Mouse (Mus musculus): ENCODE measurements around the gene Adamts10. TPM values are rescaled to one million over a fixed set of nuclear protein-coding genes. Genes with fewer than 3 reads are reported as not detected.

Adamts10 gene
- polyA plus RNA-seq, 1 experiment from 2014 or later: 32.7 TPM

GRCm38 (mm10) chr17:33524806-33525373, 886 bp downstream of the Adamts10 start:
- Histone ChIP-seq H3K9me3 (ENCODE audit: control insufficient read depth, low read length) (no peaks in the 10 kb centered on the region), H3K27ac (replicated peaks in 1 of 2; ENCODE audit: control insufficient read depth in 1 of 2, insufficient read depth in 1 of 2, low read depth in 2 of 2, low read length in 2 of 2) (peak overlapping the region; percentile 72 to 73; a peak in 3 of 4 replicates), H3K4me1 (ENCODE audit: control insufficient read depth in 2 of 2, insufficient read depth in 2 of 2, low read length in 2 of 2) (peaks cover 4 to 11% of the 10 kb centered on the region in 2 experiments; a peak in 2 of 4 replicates), H3K4me3 (ENCODE audit: control insufficient read depth in 1 of 2, insufficient read depth in 1 of 2, low read depth in 1 of 2, low read length in 2 of 2) (peak overlapping the region; percentile 58 to 68), H3K4me2 (ENCODE audit: low read length) (peak overlapping the region; percentile 75), H3K27me3 (ENCODE audit: control insufficient read depth, insufficient read depth, low read length) (no peaks in the 10 kb centered on the region), H3K36me3 (ENCODE audit: control insufficient read depth, insufficient read depth, low read length) (peaks cover 12% of the 10 kb centered on the region), H3K9ac (ENCODE audit: low read length) (peak overlapping the region; percentile 83)
- WGBS: 34% methylated on average over 2 of the region's 2 CpGs
- ATAC-seq (ENCODE audit: insufficient number of reproducible peaks, insufficient read depth, low FRiP score, low read depth): no peak

GRCm38 (mm10) chr17:33526506-33526905, 2.5 kb downstream of the Adamts10 start:
- H3K36me3 ChIP-seq (ENCODE audit: control insufficient read depth, insufficient read depth, low read length): peaks cover 28% of the 10 kb centered on the region
- ATAC-seq (ENCODE audit: insufficient number of reproducible peaks, insufficient read depth, low FRiP score, low read depth): no peak
- H3K9ac ChIP-seq (ENCODE audit: low read length): no peak overlapping the region
- no peak overlapping the region for H3K4me3 ChIP-seq (ENCODE audit: control insufficient read depth in 1 of 2, insufficient read depth in 1 of 2, low read depth in 1 of 2, low read length in 2 of 2)
- peak overlapping the region; percentile 23; the same call in 1 of the 2 replicates for H3K4me2 ChIP-seq (ENCODE audit: low read length)
- H3K27ac ChIP-seq (replicated peaks in 1 of 2; ENCODE audit: control insufficient read depth in 1 of 2, insufficient read depth in 1 of 2, low read depth in 2 of 2, low read length in 2 of 2): peak overlapping the region; percentile 46 to 73; a peak in 2 of 4 replicates
- peaks cover 4 to 11% of the 10 kb centered on the region in 2 experiments; a peak in 2 of 4 replicates for H3K4me1 ChIP-seq (ENCODE audit: control insufficient read depth in 2 of 2, insufficient read depth in 2 of 2, low read length in 2 of 2)
- H3K9me3 ChIP-seq (ENCODE audit: control insufficient read depth, low read length): no peaks in the 10 kb centered on the region
- WGBS: 55% methylated on average over 3 of the region's 3 CpGs
- no peaks in the 10 kb centered on the region for H3K27me3 ChIP-seq (ENCODE audit: control insufficient read depth, insufficient read depth, low read length)

GRCm38 (mm10) chr17:33539106-33539675, 15.2 kb downstream of the Adamts10 start:
- peaks cover 70% of the 10 kb centered on the region for H3K36me3 ChIP-seq (ENCODE audit: control insufficient read depth, insufficient read depth, low read length)
- H3K27me3 ChIP-seq (ENCODE audit: control insufficient read depth, insufficient read depth, low read length): no peaks in the 10 kb centered on the region
- no peak overlapping the region for H3K4me2 ChIP-seq (ENCODE audit: low read length)
- no peak overlapping the region for H3K4me3 ChIP-seq (ENCODE audit: control insufficient read depth in 1 of 2, insufficient read depth in 1 of 2, low read depth in 1 of 2, low read length in 2 of 2)
- no peaks in the 10 kb centered on the region for H3K4me1 ChIP-seq (ENCODE audit: control insufficient read depth in 2 of 2, insufficient read depth in 2 of 2, low read length in 2 of 2)
- H3K9ac ChIP-seq (ENCODE audit: low read length): no peak overlapping the region
- no peak overlapping the region for H3K27ac ChIP-seq (replicated peaks in 1 of 2; ENCODE audit: control insufficient read depth in 1 of 2, insufficient read depth in 1 of 2, low read depth in 2 of 2, low read length in 2 of 2)
- ATAC-seq (ENCODE audit: insufficient number of reproducible peaks, insufficient read depth, low FRiP score, low read depth): no peak
- no peaks in the 10 kb centered on the region for H3K9me3 ChIP-seq (ENCODE audit: control insufficient read depth, low read length)
- 84% methylated on average over 3 of the region's 3 CpGs for WGBS

- H3K9me3 ChIP-seq (ENCODE audit: control insufficient read depth, low read length): no peaks in the 10 kb centered on the region
- H3K4me2 ChIP-seq (ENCODE audit: low read length): no peak overlapping the region
- no peak overlapping the region for H3K4me3 ChIP-seq (ENCODE audit: control insufficient read depth in 1 of 2, insufficient read depth in 1 of 2, low read depth in 1 of 2, low read length in 2 of 2)
- no peak overlapping the region for H3K27ac ChIP-seq (replicated peaks in 1 of 2; ENCODE audit: control insufficient read depth in 1 of 2, insufficient read depth in 1 of 2, low read depth in 2 of 2, low read length in 2 of 2)
- H3K36me3 ChIP-seq (ENCODE audit: control insufficient read depth, insufficient read depth, low read length): peaks cover 70% of the 10 kb centered on the region
- 88% methylated on average over 4 of the region's 4 CpGs for WGBS
- H3K27me3 ChIP-seq (ENCODE audit: control insufficient read depth, insufficient read depth, low read length): no peaks in the 10 kb centered on the region
- no peak overlapping the region for H3K9ac ChIP-seq (ENCODE audit: low read length)
- ATAC-seq (ENCODE audit: insufficient number of reproducible peaks, insufficient read depth, low FRiP score, low read depth): no peak
- no peaks in the 10 kb centered on the region for H3K4me1 ChIP-seq (ENCODE audit: control insufficient read depth in 2 of 2, insufficient read depth in 2 of 2, low read length in 2 of 2)
Observed at GRCm38 (mm10) chr17:33539878-33540277, 15.9 kb downstream of the Adamts10 start.

- no peak overlapping the region for H3K4me3 ChIP-seq (ENCODE audit: control insufficient read depth in 1 of 2, insufficient read depth in 1 of 2, low read depth in 1 of 2, low read length in 2 of 2)
- no peaks in the 10 kb centered on the region for H3K4me1 ChIP-seq (ENCODE audit: control insufficient read depth in 2 of 2, insufficient read depth in 2 of 2, low read length in 2 of 2)
- WGBS: 93% methylated on average over 6 of the region's 6 CpGs
- H3K36me3 ChIP-seq (ENCODE audit: control insufficient read depth, insufficient read depth, low read length): peaks cover 68% of the 10 kb centered on the region
- H3K9ac ChIP-seq (ENCODE audit: low read length): no peak overlapping the region
- no peaks in the 10 kb centered on the region for H3K27me3 ChIP-seq (ENCODE audit: control insufficient read depth, insufficient read depth, low read length)
- no peak for ATAC-seq (ENCODE audit: insufficient number of reproducible peaks, insufficient read depth, low FRiP score, low read depth)
- H3K9me3 ChIP-seq (ENCODE audit: control insufficient read depth, low read length): no peaks in the 10 kb centered on the region
- no peak overlapping the region for H3K27ac ChIP-seq (replicated peaks in 1 of 2; ENCODE audit: control insufficient read depth in 1 of 2, insufficient read depth in 1 of 2, low read depth in 2 of 2, low read length in 2 of 2)
- H3K4me2 ChIP-seq (ENCODE audit: low read length): no peak overlapping the region
Observed at GRCm38 (mm10) chr17:33549212-33549611, 25.2 kb downstream of the Adamts10 start.

- no peak for ATAC-seq (ENCODE audit: insufficient number of reproducible peaks, insufficient read depth, low FRiP score, low read depth)
Observed at GRCm38 (mm10) chr17:33550388-33550787, 26.4 kb downstream of the Adamts10 start.

GRCm38 (mm10) chr17:33552113-33552512, 28.1 kb downstream of the Adamts10 start:
- peaks cover 42% of the 10 kb centered on the region for H3K36me3 ChIP-seq (ENCODE audit: control insufficient read depth, insufficient read depth, low read length)
- no peak overlapping the region for H3K4me3 ChIP-seq (ENCODE audit: control insufficient read depth in 1 of 2, insufficient read depth in 1 of 2, low read depth in 1 of 2, low read length in 2 of 2)
- H3K27ac ChIP-seq (replicated peaks in 1 of 2; ENCODE audit: control insufficient read depth in 1 of 2, insufficient read depth in 1 of 2, low read depth in 2 of 2, low read length in 2 of 2): no peak overlapping the region
- H3K9ac ChIP-seq (ENCODE audit: low read length): no peak overlapping the region
- 81% methylated on average over 4 of the region's 4 CpGs for WGBS
- no peak overlapping the region for H3K4me2 ChIP-seq (ENCODE audit: low read length)
- H3K27me3 ChIP-seq (ENCODE audit: control insufficient read depth, insufficient read depth, low read length): no peaks in the 10 kb centered on the region
- H3K9me3 ChIP-seq (ENCODE audit: control insufficient read depth, low read length): no peaks in the 10 kb centered on the region
- no peak for ATAC-seq (ENCODE audit: insufficient number of reproducible peaks, insufficient read depth, low FRiP score, low read depth)
- no peaks in the 10 kb centered on the region for H3K4me1 ChIP-seq (ENCODE audit: control insufficient read depth in 2 of 2, insufficient read depth in 2 of 2, low read length in 2 of 2)

More at GRCm38 (mm10) chr17:33550388-33550787, 26.4 kb downstream of the Adamts10 start:
- Histone ChIP-seq H3K4me2 (ENCODE audit: low read length) (no peak overlapping the region), H3K9me3 (ENCODE audit: control insufficient read depth, low read length) (no peaks in the 10 kb centered on the region), H3K4me1 (ENCODE audit: control insufficient read depth in 2 of 2, insufficient read depth in 2 of 2, low read length in 2 of 2) (no peaks in the 10 kb centered on the region), H3K27ac (replicated peaks in 1 of 2; ENCODE audit: control insufficient read depth in 1 of 2, insufficient read depth in 1 of 2, low read depth in 2 of 2, low read length in 2 of 2) (no peak overlapping the region), H3K27me3 (ENCODE audit: control insufficient read depth, insufficient read depth, low read length) (no peaks in the 10 kb centered on the region), H3K36me3 (ENCODE audit: control insufficient read depth, insufficient read depth, low read length) (peaks cover 57% of the 10 kb centered on the region), H3K9ac (ENCODE audit: low read length) (no peak overlapping the region), H3K4me3 (ENCODE audit: control insufficient read depth in 1 of 2, insufficient read depth in 1 of 2, low read depth in 1 of 2, low read length in 2 of 2) (no peak overlapping the region)
- WGBS: 66% methylated on average over 10 of the region's 10 CpGs

Data from heart, embryonic 14.5 days (tissue).